Mouse (Mus musculus) stomach, postnatal 0 days (tissue): ENCODE data around the gene Hepacam. TPM values are rescaled to one million over a fixed set of nuclear protein-coding genes. Genes with fewer than 3 reads are reported as not detected.

ENCODE experiments used
- ATAC-seq: fragments of 200-750 bp; cut with Nextera tagmentation; 2 replicates; pipeline ENCODE4 v1.8.0; 2017; ENCODE audit not compliant: low FRiP score, low TSS enrichment
- DNase-seq: peaks from one replicate; pipeline ENCODE4 v3.0.0-alpha.2; 2016; ENCODE audit warnings: low spot score
- H3K27ac ChIP-seq: fragments of 300-500 bp; sonication (generic); replicated peaks from 2 replicates; pipeline ENCODE4 v1.5.1; 2014; ENCODE audit warnings: mild to moderate bottlenecking, control low read depth
- H3K27me3 ChIP-seq: fragments of 300-500 bp; sonication (generic); 2 replicates; pipeline ENCODE4 v1.6.1; 2014; ENCODE audit warnings: low read length; ENCODE audit not compliant: control insufficient read depth, insufficient read depth
- H3K36me3 ChIP-seq: fragments of 300-500 bp; sonication (generic); 2 replicates; pipeline ENCODE4 v1.6.1; 2014; ENCODE audit warnings: low read length, mixed read lengths; ENCODE audit not compliant: control insufficient read depth, insufficient read depth
- H3K4me1 ChIP-seq: fragments of 300-500 bp; sonication (generic); replicated peaks from 2 replicates; pipeline ENCODE4 v1.6.1; 2014; ENCODE audit warnings: antibody characterized with exemption; ENCODE audit not compliant: control insufficient read depth, insufficient read depth
- H3K4me2 ChIP-seq: fragments of 300-500 bp; sonication (generic); replicated peaks from 2 replicates; pipeline ENCODE4 v1.6.1; 2014; ENCODE audit warnings: low read depth, mild to moderate bottlenecking, control low read depth, moderate library complexity
- H3K4me3 ChIP-seq: fragments of 300-500 bp; sonication (generic); 2 replicates; pipeline ENCODE4 v1.5.1; 2014; ENCODE audit warnings: low read depth, low read length, control low read depth
- H3K9ac ChIP-seq: fragments of 300-500 bp; sonication (generic); 2 replicates; pipeline ENCODE4 v1.6.1; 2014; ENCODE audit warnings: mild to moderate bottlenecking, low read length, control low read depth, mixed read lengths
- H3K9me3 ChIP-seq: fragments of 300-500 bp; sonication (generic); 2 replicates; pipeline ENCODE4 v1.6.1; 2016; ENCODE audit warnings: low read length; ENCODE audit not compliant: control insufficient read depth
- CTCF ChIP-seq: IDR thresholded peaks from 2 replicates; pipeline ENCODE4 v1.5.1; 2016; ENCODE audit warnings: antibody characterized with exemption, low read depth, mild to moderate bottlenecking, moderate library complexity
- EP300 ChIP-seq: optimal IDR thresholded peaks from 2 replicates; pipeline ENCODE3; 2016; ENCODE audit warnings: antibody characterized with exemption
- WGBS: fragments of 180-500 bp; shearing (Covaris S2); extraction: QIAGEN DNeasy Blood & Tissue Kit; methylation state at CpG from one replicate; pipeline ENCODE4 v1.1.7; 2014; 5-methylcytosine and 5-hydroxymethylcytosine counted together
- polyA plus RNA-seq: library from polyadenylated mRNA; unstranded; fragments of >200 nt; fragmentation: Nextera tagmentation; extraction: Ambion mirVana; gene quantifications from 2 replicates; pipeline ENCODE4 v1.2.1, GENCODE M21; 2015

The Hepacam gene
- polyA plus RNA-seq, 1 experiment from 2014 or later: 0.10 TPM

DNA sequence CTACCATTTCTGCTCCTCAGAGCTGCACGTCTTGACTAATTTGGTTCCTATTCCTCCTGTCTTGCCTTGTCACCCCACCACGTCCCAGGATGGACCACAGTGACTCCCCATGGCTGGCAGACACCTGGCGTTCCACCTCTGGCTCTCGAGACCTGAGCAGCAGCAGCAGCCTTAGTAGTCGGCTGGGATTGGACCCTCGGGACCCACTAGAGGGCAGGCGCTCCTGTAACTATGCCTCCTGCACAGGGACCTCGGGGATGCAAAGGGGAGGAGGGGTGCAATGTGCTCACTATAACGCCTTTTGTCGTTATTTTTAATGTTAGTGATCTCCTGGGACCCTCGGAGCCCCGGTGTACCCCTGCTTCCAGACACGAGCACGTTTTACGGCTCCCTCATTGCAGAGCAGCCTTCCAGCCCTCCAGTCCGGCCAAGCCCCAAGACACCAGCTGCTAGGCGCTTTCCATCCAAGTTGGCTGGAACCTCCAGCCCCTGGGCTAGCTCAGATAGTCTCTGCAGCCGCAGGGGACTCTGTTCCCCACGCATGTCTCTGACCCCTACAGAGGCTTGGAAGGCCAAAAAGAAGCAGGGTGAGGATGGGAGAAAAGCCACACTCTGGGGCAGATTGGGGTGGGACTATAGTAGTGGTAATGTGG is 40.8 kb downstream of the Hepacam start:
- Histone ChIP-seq H3K4me1 (no peaks in the 10 kb centered on the region), H3K4me2 (no peak overlapping the region), H3K4me3 (no peak overlapping the region), H3K36me3 (no peaks in the 10 kb centered on the region), H3K27ac (no peak overlapping the region), H3K9me3 (no peaks in the 10 kb centered on the region), H3K27me3 (no peaks in the 10 kb centered on the region), H3K9ac (no peak overlapping the region)
- 17% methylated on average over 19 of the region's 19 CpGs for WGBS
- ATAC-seq: no peak
- peak; percentile 60 for TF ChIP-seq CTCF
- no peak for TF ChIP-seq EP300
- DNase-seq: peak; percentile 34

GRCm38 (mm10) chr9:37409698-37410445 is 42.7 kb downstream of the Hepacam start:
- no peak overlapping the region for H3K9ac ChIP-seq
- WGBS: 63% methylated on average over 8 of the region's 8 CpGs
- no peaks in the 10 kb centered on the region for H3K4me1 ChIP-seq
- H3K27ac ChIP-seq: no peak overlapping the region
- H3K4me2 ChIP-seq: no peak overlapping the region
- H3K36me3 ChIP-seq: no peaks in the 10 kb centered on the region
- H3K9me3 ChIP-seq: no peaks in the 10 kb centered on the region
- ATAC-seq (no peak), DNase-seq (no peak)
- no peak for TF ChIP-seq EP300
- no peak for TF ChIP-seq CTCF
- no peak overlapping the region for H3K4me3 ChIP-seq
- no peaks in the 10 kb centered on the region for H3K27me3 ChIP-seq

DNA sequence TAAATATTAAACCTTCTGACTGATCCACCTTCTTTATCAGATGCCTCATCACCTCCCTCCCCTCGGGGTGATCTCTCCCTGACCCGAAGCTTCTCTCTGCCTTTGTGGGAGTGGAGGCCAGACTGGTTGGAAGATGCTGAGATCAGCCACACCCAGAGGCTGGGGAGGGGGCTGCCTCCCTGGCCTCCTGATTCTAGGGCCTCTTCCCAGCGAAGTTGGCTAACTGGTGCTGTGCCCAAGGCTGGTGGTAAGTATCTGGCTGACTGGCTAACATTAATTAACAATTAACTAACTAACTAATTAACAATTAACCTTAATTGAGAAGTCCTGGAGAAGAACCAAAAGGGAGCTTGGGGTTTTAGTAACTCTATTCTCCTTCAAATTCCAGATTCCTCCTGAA is 45.8 kb downstream of the Hepacam start:
- no peak overlapping the region for H3K4me3 ChIP-seq
- DNase-seq: no peak
- no peak for ATAC-seq
- no peak for TF ChIP-seq EP300
- no peak for TF ChIP-seq CTCF
- no peaks in the 10 kb centered on the region for H3K4me1 ChIP-seq
- no peak overlapping the region for H3K27ac ChIP-seq
- H3K9me3 ChIP-seq: no peaks in the 10 kb centered on the region
- H3K9ac ChIP-seq: no peak overlapping the region
- WGBS: 44% methylated on average over 3 of the region's 3 CpGs
- H3K27me3 ChIP-seq: no peaks in the 10 kb centered on the region
- no peaks in the 10 kb centered on the region for H3K36me3 ChIP-seq
- H3K4me2 ChIP-seq: no peak overlapping the region

GRCm38 (mm10) chr9:37414666-37415065 is 47.5 kb downstream of the Hepacam start:
- ATAC-seq (no peak), DNase-seq (no peak)
- no peak overlapping the region for H3K4me3 ChIP-seq
- no peak overlapping the region for H3K9ac ChIP-seq
- H3K4me2 ChIP-seq: no peak overlapping the region
- no peak overlapping the region for H3K27ac ChIP-seq
- 71% methylated on average over 3 of the region's 3 CpGs for WGBS
- H3K4me1 ChIP-seq: no peaks in the 10 kb centered on the region
- no peaks in the 10 kb centered on the region for H3K36me3 ChIP-seq
- no peaks in the 10 kb centered on the region for H3K9me3 ChIP-seq
- TF ChIP-seq CTCF (no peak), EP300 (no peak)
- H3K27me3 ChIP-seq: no peaks in the 10 kb centered on the region

DNA sequence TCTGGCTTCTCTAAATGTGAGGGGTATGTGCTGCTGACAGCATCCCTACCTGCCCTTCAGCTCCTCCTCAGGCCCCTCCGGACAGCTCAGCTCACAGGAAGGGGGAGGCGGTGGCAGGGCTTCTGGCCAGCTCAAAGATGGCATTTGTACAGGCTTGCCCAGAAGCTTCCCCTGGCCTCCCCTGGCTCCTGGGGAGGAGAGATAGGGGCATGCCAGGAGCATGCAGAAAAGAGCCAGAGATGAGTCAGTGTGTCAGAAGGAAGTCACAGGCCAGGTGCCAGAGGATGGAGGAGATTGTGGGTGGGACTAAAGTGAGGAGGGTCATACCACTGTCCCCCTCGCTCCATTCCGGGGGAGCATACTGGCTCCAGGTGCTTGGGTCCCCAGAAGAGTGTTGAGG is 51.6 kb downstream of the Hepacam start:
- Histone ChIP-seq H3K9me3 (no peaks in the 10 kb centered on the region), H3K27ac (no peak overlapping the region), H3K36me3 (no peaks in the 10 kb centered on the region), H3K4me3 (no peak overlapping the region), H3K9ac (no peak overlapping the region), H3K27me3 (no peaks in the 10 kb centered on the region), H3K4me1 (no peaks in the 10 kb centered on the region), H3K4me2 (no peak overlapping the region)
- no peak for TF ChIP-seq EP300
- no peak for TF ChIP-seq CTCF
- ATAC-seq (no peak), DNase-seq (no peak)
- WGBS: 74% methylated on average over 4 of the region's 4 CpGs

GRCm38 (mm10) chr9:37420676-37421075 is 53.5 kb downstream of the Hepacam start:
- Histone ChIP-seq H3K36me3 (no peaks in the 10 kb centered on the region), H3K4me2 (peak overlapping the region; percentile 62), H3K27ac (no peak overlapping the region), H3K27me3 (no peaks in the 10 kb centered on the region), H3K4me1 (no peaks in the 10 kb centered on the region), H3K9me3 (no peaks in the 10 kb centered on the region), H3K9ac (no peak overlapping the region), H3K4me3 (peak overlapping the region; percentile 32)
- TF ChIP-seq CTCF (peak; percentile 79), EP300 (no peak)
- peak; percentile 90 for ATAC-seq
- peak; percentile 93 for DNase-seq
- WGBS: 1% methylated on average over 25 of the region's 27 CpGs
